Mouse (Mus musculus) erythroid progenitor cell, adult 5-6 weeks (primary cell): ENCODE measurements around the gene Gadd45gip1. TPM values are rescaled to one million over a fixed set of nuclear protein-coding genes. Genes with fewer than 3 reads are reported as not detected.

Experiments used
- ATAC-seq: replicated peaks from 2 replicates; pipeline ENCODE4 v1.8.0; 2016; ENCODE audit warnings: moderate number of reproducible peaks, mild to moderate bottlenecking, moderate TSS enrichment, inconsistent platforms; ENCODE audit not compliant: poor library complexity, low FRiP score, severe bottlenecking
- total RNA-seq, 2 experiments: library from RNA; stranded (forward) in 1 of 2; stranded (reverse) in 1 of 2; fragments of 150-400 nt in 1 of 2; fragments of 186-747, 209-891 nt in 1 of 2; gene quantifications; 2 replicates each; pipeline versions ENCODE4 v1.2.3 to v1.2.4; 2015 to 2017; ENCODE audit warnings: low replicate concordance in 2 of 2

Gene Gadd45gip1
- total RNA-seq (2015; ENCODE audit: low replicate concordance) (6.7 and 7.6 TPM in 2 replicates), total RNA-seq (2017; ENCODE audit: low replicate concordance) (11.3 and 16.4 TPM in 2 replicates)

GRCm38 (mm10) chr8:84831490-84831889 lies at the start of gene Gadd45gip1:
Gene Gadd45gip1, plus strand, starts transcription at chr8:84831522.
- peak; percentile 81 for ATAC-seq

- ATAC-seq, result no peak
Observed at GRCm38 (mm10) chr8:84781686-84782505, 49.4 kb upstream of the Gadd45gip1 start.

- no peak for ATAC-seq
Observed at GRCm38 (mm10) chr8:84782680-84783079, 48.6 kb upstream of the Gadd45gip1 start.

- ATAC-seq, result no peak
Observed at GRCm38 (mm10) chr8:84783198-84783918, 48.0 kb upstream of the Gadd45gip1 start.

GRCm38 (mm10) chr8:84783919-84784581 lies 47.3 kb upstream of the Gadd45gip1 start:
- ATAC-seq, result 0 out of 2 replicates have a peak, but pooled peaks have one; percentile 17

- ATAC-seq, result no peak
Observed at GRCm38 (mm10) chr8:84784681-84785505, 46.4 kb upstream of the Gadd45gip1 start.

- no peak for ATAC-seq
Observed at GRCm38 (mm10) chr8:84785506-84785755, 45.9 kb upstream of the Gadd45gip1 start.

- no peak for ATAC-seq
Observed at GRCm38 (mm10) chr8:84785756-84786677, 45.3 kb upstream of the Gadd45gip1 start.

- ATAC-seq, result no peak
Observed at GRCm38 (mm10) chr8:84786801-84787467, 44.4 kb upstream of the Gadd45gip1 start.

GRCm38 (mm10) chr8:84787523-84788302 lies 43.6 kb upstream of the Gadd45gip1 start:
- ATAC-seq, result no peak

- no peak for ATAC-seq
Observed at GRCm38 (mm10) chr8:84788896-84789295, 42.4 kb upstream of the Gadd45gip1 start.

GRCm38 (mm10) chr8:84789345-84789744 lies 42.0 kb upstream of the Gadd45gip1 start:
- ATAC-seq, result no peak

GRCm38 (mm10) chr8:84789855-84790486 lies 41.4 kb upstream of the Gadd45gip1 start:
- ATAC-seq, result no peak

GRCm38 (mm10) chr8:84790537-84790936 lies 40.8 kb upstream of the Gadd45gip1 start:
- ATAC-seq, result no peak

- ATAC-seq, result no peak
Observed at GRCm38 (mm10) chr8:84792429-84792947, 38.8 kb upstream of the Gadd45gip1 start.

GRCm38 (mm10) chr8:84793134-84793533 lies 38.2 kb upstream of the Gadd45gip1 start:
- ATAC-seq, result no peak
